Comparison of ENCODE assay signal across 8 mouse cellular contexts in genomic region chr1:131905497-131905896, GRCm38 (mm10). TPM values are rescaled to one million over a fixed set of nuclear protein-coding genes. Genes with fewer than 3 reads are reported as not detected.
DNase-seq lines count a peak whose midpoint lies in the region; ATAC-seq and TF ChIP-seq lines count a peak whose summit lies in the region.

No protein-coding gene starts in this region.

- no peaks in the 10 kb centered on the region for H3K79me2 ChIP-seq in liver, adult 2 months (ENCODE audit: control insufficient read depth, insufficient read depth, low read length)

- H3K4me1 ChIP-seq in embryonic facial prominence, embryonic 11.5 days (ENCODE audit: control insufficient read depth, insufficient read depth, low read length), result no peaks in the 10 kb centered on the region
- H3K4me1 ChIP-seq in embryonic facial prominence, embryonic 10.5 days, result no peaks in the 10 kb centered on the region
- H3K4me1 ChIP-seq in liver, adult 2 months (ENCODE audit: control insufficient read depth, insufficient read depth, low read length), result no peaks in the 10 kb centered on the region
- no peaks in the 10 kb centered on the region for H3K4me1 ChIP-seq in liver, embryonic 11.5 days (replicated peaks; ENCODE audit: control insufficient read depth, insufficient read depth, low read length)

- no peaks in the 10 kb centered on the region for H3K27me3 ChIP-seq in embryonic facial prominence, embryonic 11.5 days (ENCODE audit: control insufficient read depth, insufficient read depth, low read length)
- H3K27me3 ChIP-seq in embryonic facial prominence, embryonic 10.5 days (replicated peaks; ENCODE audit: low read depth, poor library complexity, severe bottlenecking), result peaks cover 30% of the 10 kb centered on the region
- H3K27me3 ChIP-seq in liver, adult 2 months (ENCODE audit: control insufficient read depth, insufficient read depth, low read length), result no peaks in the 10 kb centered on the region
- H3K27me3 ChIP-seq in liver, embryonic 11.5 days (replicated peaks; ENCODE audit: control insufficient read depth, insufficient read depth, low read length), result 0 out of 2 replicates have a peak, but pooled peaks cover 3% of the 10 kb centered on the region

- ATAC-seq in embryonic facial prominence, embryonic 11.5 days (replicated peaks; ENCODE audit: insufficient number of reproducible peaks, low FRiP score, low TSS enrichment, low read depth), result no peak
- ATAC-seq in liver, embryonic 11.5 days (replicated peaks; ENCODE audit: low FRiP score), result no peak
- ATAC-seq in megakaryocyte progenitor cell, adult 5-6 weeks (replicated peaks; ENCODE audit: poor library complexity), result 0 out of 2 replicates have a peak, but pooled peaks have one; percentile 33

- H3K4me3 ChIP-seq in embryonic facial prominence, embryonic 11.5 days (ENCODE audit: low read depth, low read length), result no peak overlapping the region
- H3K4me3 ChIP-seq in embryonic facial prominence, embryonic 10.5 days, result no peak overlapping the region
- no peak overlapping the region for H3K4me3 ChIP-seq in liver, adult 2 months (ENCODE audit: insufficient read depth, low read depth, low read length)
- no peak overlapping the region for H3K4me3 ChIP-seq in liver, embryonic 11.5 days (ENCODE audit: low read depth, low read length)

- no peak overlapping the region for H3K9ac ChIP-seq in embryonic facial prominence, embryonic 11.5 days (replicated peaks; ENCODE audit: low read length)
- H3K9ac ChIP-seq in liver, adult 2 months (ENCODE audit: low read depth, low read length), result no peak overlapping the region
- no peak overlapping the region for H3K9ac ChIP-seq in liver, embryonic 11.5 days (ENCODE audit: low read depth, low read length)

- peak; percentile 53; the same call in 1 of the 2 replicates for TF ChIP-seq CTCF in liver, adult 2 months (IDR thresholded peaks at IDR 0.05; ENCODE audit: low read depth, low read length)

- WGBS in embryonic facial prominence, embryonic 11.5 days, result 35% methylated on average over 1 of the region's 1 CpGs
- WGBS in embryonic facial prominence, embryonic 10.5 days, result 23% methylated on average over 1 of the region's 1 CpGs
- 3% methylated on average over 1 of the region's 1 CpGs for WGBS in liver, adult 2 months
- WGBS in liver, embryonic 11.5 days, result 18% methylated on average over 1 of the region's 1 CpGs

- no peak overlapping the region for H3K4me2 ChIP-seq in embryonic facial prominence, embryonic 11.5 days (ENCODE audit: low read depth, low read length)
- H3K4me2 ChIP-seq in liver, embryonic 11.5 days, result no peak overlapping the region

- no peak for TF ChIP-seq POLR2A in liver, adult 2 months (IDR thresholded peaks at IDR 0.05; ENCODE audit: extremely low read depth, insufficient read depth, low read length)

- H3K9me3 ChIP-seq in embryonic facial prominence, embryonic 11.5 days (replicated peaks; ENCODE audit: control insufficient read depth, low read length), result no peaks in the 10 kb centered on the region
- no peaks in the 10 kb centered on the region for H3K9me3 ChIP-seq in embryonic facial prominence, embryonic 10.5 days
- no peaks in the 10 kb centered on the region for H3K9me3 ChIP-seq in liver, embryonic 11.5 days (ENCODE audit: control insufficient read depth, low read length)

- no peak overlapping the region for H3K27ac ChIP-seq in embryonic facial prominence, embryonic 11.5 days (replicated peaks; ENCODE audit: low read depth, low read length)
- H3K27ac ChIP-seq in embryonic facial prominence, embryonic 10.5 days (replicated peaks), result no peak overlapping the region
- no peak overlapping the region for H3K27ac ChIP-seq in liver, adult 2 months (replicated peaks; ENCODE audit: insufficient read depth, low read depth, low read length)
- no peak overlapping the region for H3K27ac ChIP-seq in liver, embryonic 11.5 days (ENCODE audit: low read depth, low read length)

- peak; percentile 29 for DNase-seq in embryonic facial prominence, embryonic 11.5 days (ENCODE audit: low spot score)
- DNase-seq in embryonic facial prominence, embryonic 10.5 days (ENCODE audit: low spot score), result no peak
- DNase-seq in liver, adult 2 months (ENCODE audit: extremely low read depth, low read depth, low spot score), result peak; percentile 60
- no peak for DNase-seq in liver, embryonic 11.5 days (ENCODE audit: low spot score)
- DNase-seq in ZHBTc4 (ENCODE audit: low read depth, low spot score), result peak; percentile 61
- DNase-seq in cerebellum, adult 18-20 months, result no peak
- DNase-seq in ovary, postnatal 14 days (ENCODE audit: low spot score), result no peak

- H3K36me3 ChIP-seq in embryonic facial prominence, embryonic 11.5 days (replicated peaks; ENCODE audit: control insufficient read depth, insufficient read depth, low read depth, low read length), result no peaks in the 10 kb centered on the region
- no peaks in the 10 kb centered on the region for H3K36me3 ChIP-seq in embryonic facial prominence, embryonic 10.5 days (replicated peaks)
- H3K36me3 ChIP-seq in liver, adult 2 months (ENCODE audit: control insufficient read depth, insufficient read depth, low read length), result no peaks in the 10 kb centered on the region
- H3K36me3 ChIP-seq in liver, embryonic 11.5 days (ENCODE audit: control insufficient read depth, insufficient read depth, low read length), result no peaks in the 10 kb centered on the region

RNA-seq across cellular contexts. Expression of gene Nucks1, which starts 4.8 kb away (rescaled TPM):
- 62.6 and 67.1 TPM in 2 replicates for polyA plus RNA-seq in embryonic facial prominence, embryonic 11.5 days (2014; fragmentation: Nextera tagmentation; extraction: Ambion mirVana)
- polyA plus RNA-seq in embryonic facial prominence, embryonic 10.5 days (2016; fragmentation: Nextera tagmentation; extraction: Ambion mirVana), result 104 and 105 TPM in 2 replicates
- 46.1 and 52.5 TPM in 2 replicates for total RNA-seq in liver, adult 2 months (2014; rRNA removed)
- polyA plus RNA-seq in liver, adult 2 months (2012; rRNA removed), result 5.1 and 6.0 TPM in 2 replicates
- 52.3 and 53.2 TPM in 2 replicates for polyA plus RNA-seq in liver, embryonic 11.5 days (2014; fragmentation: Nextera tagmentation; extraction: Ambion mirVana)
- total RNA-seq in megakaryocyte progenitor cell, adult 5-6 weeks (2015), result 205 and 208 TPM in 2 replicates
- 299 and 362 TPM in 2 replicates for total RNA-seq in megakaryocyte progenitor cell, adult 5-6 weeks (2017)

RNA-seq across cellular contexts. Expression of gene Rab29, which starts 38.5 kb away (rescaled TPM):
- polyA plus RNA-seq in embryonic facial prominence, embryonic 11.5 days (2014; fragmentation: Nextera tagmentation; extraction: Ambion mirVana), result 15.2 and 19.0 TPM in 2 replicates
- polyA plus RNA-seq in embryonic facial prominence, embryonic 10.5 days (2016; fragmentation: Nextera tagmentation; extraction: Ambion mirVana), result 9.6 and 11.7 TPM in 2 replicates
- total RNA-seq in liver, adult 2 months (2014; rRNA removed), result 16.8 and 18.2 TPM in 2 replicates
- 20.2 and 20.7 TPM in 2 replicates for polyA plus RNA-seq in liver, adult 2 months (2012; rRNA removed)
- 20.4 and 20.6 TPM in 2 replicates for polyA plus RNA-seq in liver, embryonic 11.5 days (2014; fragmentation: Nextera tagmentation; extraction: Ambion mirVana)
- total RNA-seq in megakaryocyte progenitor cell, adult 5-6 weeks (2015), result 17.0 and 19.0 TPM in 2 replicates
- 16.0 and 20.2 TPM in 2 replicates for total RNA-seq in megakaryocyte progenitor cell, adult 5-6 weeks (2017)

RNA-seq across cellular contexts. Expression of gene Slc45a3, which starts 57.3 kb away (rescaled TPM):
- 3.8 and 4.6 TPM in 2 replicates for polyA plus RNA-seq in embryonic facial prominence, embryonic 11.5 days (2014; fragmentation: Nextera tagmentation; extraction: Ambion mirVana)
- polyA plus RNA-seq in embryonic facial prominence, embryonic 10.5 days (2016; fragmentation: Nextera tagmentation; extraction: Ambion mirVana), result 5.4 and 8.4 TPM in 2 replicates
- 10.0 and 10.3 TPM in 2 replicates for total RNA-seq in liver, adult 2 months (2014; rRNA removed)
- polyA plus RNA-seq in liver, adult 2 months (2012; rRNA removed), result 28.0 and 39.8 TPM in 2 replicates
- polyA plus RNA-seq in liver, embryonic 11.5 days (2014; fragmentation: Nextera tagmentation; extraction: Ambion mirVana), result 3.5 and 3.8 TPM in 2 replicates
- 1.6 and 2.7 TPM in 2 replicates for total RNA-seq in megakaryocyte progenitor cell, adult 5-6 weeks (2015)
- total RNA-seq in megakaryocyte progenitor cell, adult 5-6 weeks (2017), result 1.1 and 1.6 TPM in 2 replicates

Comparison
In these comparisons a context has a peak if more than half of its experiments do, and no peak if none do; other contexts are left out.
1. DNase-seq: peak in embryonic facial prominence, embryonic 11.5 days (single experiment), liver, adult 2 months (single experiment) and ZHBTc4 (single experiment); none in embryonic facial prominence, embryonic 10.5 days (single experiment), liver, embryonic 11.5 days (single experiment), cerebellum, adult 18-20 months (0 of 2) and ovary, postnatal 14 days (single experiment).